Mouse (Mus musculus): ENCODE results near the gene Olfr750. TPM values are rescaled to one million over a fixed set of nuclear protein-coding genes. Genes with fewer than 3 reads are reported as not detected.

The Olfr750 gene
- total RNA-seq (2023): not detected in 2 replicates

DNA sequence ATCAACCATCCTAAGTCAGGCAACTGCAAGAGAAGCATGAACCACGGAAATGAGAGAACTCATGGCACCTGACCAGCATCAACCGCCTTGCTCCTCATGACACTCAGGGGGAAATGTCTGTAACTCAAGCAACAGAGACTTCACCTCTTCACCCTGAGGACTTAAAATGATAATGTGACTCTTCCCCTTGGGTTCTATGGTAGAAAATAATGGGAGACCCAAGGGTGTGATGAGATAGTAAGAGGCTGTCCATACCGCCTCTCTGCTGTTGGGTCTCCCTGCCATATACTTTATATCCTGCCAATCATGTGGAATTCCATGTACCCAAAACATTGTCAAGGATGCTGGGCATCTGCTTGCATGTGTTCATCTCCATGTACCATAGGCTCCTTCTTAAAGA lies at the start of gene Olfr750:
Gene Olfr750, minus strand, starts transcription at position 101 of the 400 bp plus-strand sequence.

DNA sequence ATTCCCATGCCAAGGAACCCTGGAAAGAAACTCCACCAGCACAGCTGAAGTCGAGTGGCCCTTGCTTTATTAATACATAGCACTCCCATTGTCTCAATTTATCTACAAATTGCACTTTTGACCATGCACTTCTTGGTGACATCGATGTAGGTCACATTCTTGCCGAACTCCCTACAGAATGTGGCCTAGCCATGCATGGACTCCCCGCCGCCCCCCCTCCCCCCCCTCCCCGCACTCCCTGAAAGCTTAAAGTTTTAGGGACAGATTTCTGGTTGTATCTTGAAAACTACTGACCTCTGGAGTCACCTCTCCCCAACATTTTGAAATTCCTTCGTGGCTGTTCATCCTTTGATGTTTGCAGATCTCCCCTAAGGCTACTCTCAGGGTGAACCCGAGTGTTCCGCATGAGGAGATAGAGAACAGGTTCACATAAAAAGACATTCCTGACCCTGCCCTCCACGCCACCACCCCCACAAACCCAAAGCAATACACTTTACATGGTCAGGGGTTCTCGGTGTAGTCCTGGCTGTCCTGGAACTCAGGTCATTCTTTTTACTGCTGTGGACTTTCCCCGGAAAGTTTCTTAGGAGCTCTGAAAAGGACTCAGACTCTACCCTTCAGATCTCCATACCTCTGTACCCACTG lies 39.8 kb upstream of the Olfr750 start, which contains the start of gene Eddm3b:
Gene Eddm3b, plus strand, starts transcription at position 511 of the 645 bp plus-strand sequence.

DNA sequence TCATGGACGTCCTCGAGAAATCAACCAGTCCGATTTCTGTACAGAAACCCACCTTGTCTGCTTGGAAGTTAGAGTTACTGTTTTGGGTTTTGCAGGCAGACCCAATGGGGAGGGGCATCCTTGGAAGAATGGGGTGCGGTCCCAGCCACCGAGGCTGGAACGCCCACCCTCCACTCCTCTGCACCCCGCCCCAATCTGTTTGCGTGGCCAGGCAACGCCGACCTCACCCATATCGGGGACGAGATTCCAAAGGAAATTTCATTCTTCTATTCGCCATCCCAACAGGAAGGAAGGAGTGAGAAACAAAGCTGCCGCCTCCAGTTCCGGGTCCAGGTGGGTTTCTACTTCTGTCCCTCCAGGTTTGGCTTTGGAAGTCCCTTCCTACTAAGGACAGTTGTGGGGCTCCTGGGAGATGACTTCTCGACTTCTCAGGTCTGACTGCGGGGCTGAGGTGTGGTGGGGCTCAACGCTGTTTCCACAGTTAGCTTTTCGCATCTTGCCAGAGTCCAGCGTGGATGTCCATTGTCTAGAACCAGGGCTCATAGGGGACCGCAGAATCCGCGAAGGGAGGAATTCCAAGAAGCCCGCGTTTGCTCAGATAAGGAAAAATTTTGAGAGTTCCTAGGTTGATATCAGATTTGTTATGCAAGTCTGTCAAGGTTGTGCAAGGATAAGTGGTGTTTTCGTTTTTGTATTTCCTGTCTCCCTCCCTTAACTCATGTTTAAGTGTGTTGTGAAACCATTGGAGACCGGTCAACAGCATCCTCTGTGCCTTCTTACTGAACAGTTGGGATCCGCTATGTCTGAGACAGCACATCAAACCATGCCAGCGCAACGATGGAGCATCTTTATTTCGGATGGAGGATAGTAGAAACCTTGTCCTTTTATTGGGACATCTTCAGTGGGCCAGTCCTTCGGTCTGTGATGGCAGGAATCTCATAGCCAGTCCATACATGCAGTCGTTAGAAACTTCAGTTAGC lies 17.0 kb upstream of the Olfr750 start, which contains the start of the genes Rnase4 and Ang:
Gene Rnase4, plus strand, starts transcription at position 157 of the 980 bp plus-strand sequence.
Gene Ang, plus strand, starts transcription at position 230 of the 980 bp plus-strand sequence.

DNA sequence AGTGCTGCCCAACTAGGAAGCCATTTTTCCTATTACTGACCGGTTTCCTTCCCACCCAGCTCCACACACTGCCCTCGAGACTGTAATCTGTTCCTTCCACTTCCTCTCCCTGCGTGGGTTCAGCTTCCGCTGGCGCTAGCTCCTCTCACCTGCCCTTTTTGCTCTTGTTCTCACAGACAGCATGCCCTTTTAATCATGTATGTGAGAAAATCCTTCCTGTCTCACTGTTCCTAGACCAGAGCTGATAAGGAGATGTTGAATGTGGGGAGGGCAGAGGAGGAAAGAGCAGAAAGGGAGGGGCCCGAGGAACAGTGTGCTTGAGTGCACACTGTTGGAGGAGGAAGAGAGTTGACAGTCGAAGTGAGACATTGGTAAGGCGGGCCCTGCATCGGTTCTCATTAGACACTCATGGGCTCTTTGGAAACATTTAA lies 16.8 kb downstream of the Olfr750 start, which contains the start of gene Rnase12:
Gene Rnase12, minus strand, starts transcription at position 261 of the 431 bp plus-strand sequence.

DNA sequence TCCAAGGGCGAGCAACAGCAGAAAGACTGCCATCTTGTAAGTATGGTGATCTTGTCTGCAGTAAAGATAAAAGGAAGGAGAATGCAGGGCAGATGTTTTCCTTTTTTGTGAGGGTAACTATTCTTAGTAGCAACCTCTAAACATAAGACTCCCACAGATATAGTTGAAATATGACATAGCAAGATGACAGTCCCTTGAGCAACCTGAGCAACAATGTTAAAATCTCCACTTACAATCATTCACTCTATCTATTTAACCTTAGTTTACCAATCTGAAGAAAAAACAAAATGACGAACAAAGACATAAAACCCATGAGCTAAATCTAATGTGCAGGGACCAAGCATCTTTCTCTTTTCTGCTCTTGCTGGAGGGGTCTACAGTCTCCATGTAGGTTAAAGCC lies 24.2 kb downstream of the Olfr750 start, which contains the start of gene Rnase11:
Gene Rnase11, minus strand, starts transcription at position 101 of the 400 bp plus-strand sequence.

DNA sequence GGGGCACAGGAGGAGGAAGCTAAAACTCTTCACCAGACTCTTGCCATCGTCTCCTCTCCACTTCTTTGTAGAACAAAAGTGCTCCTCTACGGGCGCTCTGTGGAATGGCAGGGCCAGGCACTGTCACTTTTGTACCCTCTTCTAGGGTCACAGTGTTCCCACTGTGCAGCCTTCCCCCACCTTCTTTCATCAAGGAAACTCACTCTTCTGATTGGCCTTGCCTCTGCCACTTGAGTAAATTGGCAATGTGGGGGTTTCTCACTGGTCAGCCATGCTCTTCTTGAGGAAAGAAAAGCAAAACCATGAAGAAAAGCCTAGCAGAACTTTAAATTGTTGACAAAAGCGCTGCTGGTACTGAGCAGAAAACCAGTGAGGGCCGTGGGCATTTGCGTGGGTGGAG lies 32.5 kb downstream of the Olfr750 start, which contains the start of gene Rnase9:
Gene Rnase9, minus strand, starts transcription at position 101 of the 400 bp plus-strand sequence.

Other genes with a start within 250 kb of the Olfr750 start
- gene Tep1, start 203.9 kb downstream of the Olfr750 start, total RNA-seq (2023): 33.7 and 51.6 TPM in 2 replicates
- 0.13 and 0.18 TPM in 2 replicates for gene Klhl33, start 176.9 kb downstream of the Olfr750 start, total RNA-seq (2023)
- 14.8 and 15.6 TPM in 2 replicates for gene Osgep, start 149.5 kb downstream of the Olfr750 start, total RNA-seq (2023)
- gene Apex1, start 149.5 kb downstream of the Olfr750 start, total RNA-seq (2023): 11.9 and 13.5 TPM in 2 replicates
- gene Pip4p1, start 143.6 kb downstream of the Olfr750 start, total RNA-seq (2023): 64.3 and 86.6 TPM in 2 replicates
- gene Pnp, start 143.4 kb downstream of the Olfr750 start, total RNA-seq (2023): 55.5 and 66.9 TPM in 2 replicates
- 43.8 and 69.2 TPM in 2 replicates for gene Gm49342, start 129.9 kb downstream of the Olfr750 start, total RNA-seq (2023)
- 4.6 and 5.7 TPM in 2 replicates for gene Pnp2, start 118.4 kb downstream of the Olfr750 start, total RNA-seq (2023)
- gene Rnase10, start 66.7 kb downstream of the Olfr750 start, total RNA-seq (2023): 0.25 TPM in 1 of 2 replicates, not detected in the other
- gene Rnase9, start 32.6 kb downstream of the Olfr750 start, total RNA-seq (2023): not detected in 2 replicates
- not detected in 2 replicates for gene Rnase11, start 24.3 kb downstream of the Olfr750 start, total RNA-seq (2023)
- not detected in 2 replicates for gene Rnase12, start 16.8 kb downstream of the Olfr750 start, total RNA-seq (2023)
- 3.6 and 5.4 TPM in 2 replicates for gene Rnase4, start 16.6 kb upstream of the Olfr750 start, total RNA-seq (2023)
- gene Ang, start 16.7 kb upstream of the Olfr750 start, total RNA-seq (2023): 2.0 and 3.2 TPM in 2 replicates
- not detected in 2 replicates for gene Eddm3b, start 40.0 kb upstream of the Olfr750 start, total RNA-seq (2023)
- gene Rnase6, start 49.5 kb upstream of the Olfr750 start, total RNA-seq (2023): 16.8 and 24.9 TPM in 2 replicates
- not detected in 2 replicates for gene Rnase1, start 72.3 kb upstream of the Olfr750 start, total RNA-seq (2023)
- gene Rnase2b, start 87.8 kb upstream of the Olfr750 start, total RNA-seq (2023): 1.1 and 1.8 TPM in 2 replicates
- not detected in 2 replicates for gene Ang2, start 124.7 kb upstream of the Olfr750 start, total RNA-seq (2023)
- not detected in 2 replicates for gene Ear14, start 129.0 kb upstream of the Olfr750 start, total RNA-seq (2023)
- 17.9 and 43.5 TPM in 2 replicates for gene Rnase2a, start 181.7 kb upstream of the Olfr750 start, total RNA-seq (2023)